Mouse (Mus musculus): ENCODE measurements around the gene Hpn. TPM values are rescaled to one million over a fixed set of nuclear protein-coding genes. Genes with fewer than 3 reads are reported as not detected.
A peak's percentile ranks its signal among the peaks of the same experiment; 100 is the strongest.

Hpn gene
- polyA plus RNA-seq, 1 experiment from 2014 or later = 3.1 TPM

- H3K4me1 ChIP-seq = peaks cover 56% of the 10 kb centered on the region
- peaks cover 21% of the 10 kb centered on the region for H3K36me3 ChIP-seq
- no peaks in the 10 kb centered on the region for H3K27me3 ChIP-seq (ENCODE audit: low read depth, poor library complexity, severe bottlenecking)
- DNase-seq (ENCODE audit: low spot score) = peak; percentile 89
- H3K27ac ChIP-seq = peak overlapping the region; percentile 99
- WGBS = under 1% methylated on average over 63 of the region's 63 CpGs
- peak overlapping the region; percentile 94 for H3K4me3 ChIP-seq
- H3K9me3 ChIP-seq (replicated peaks) = no peaks in the 10 kb centered on the region
These were observed 35.6 kb upstream of the Hpn start for GRCm38 (mm10) chr7:31150566-31151300.

GRCm38 (mm10) chr7:31149751-31150565 is 34.9 kb upstream of the Hpn start:
- 6% methylated on average over 20 of the region's 20 CpGs for WGBS
- Histone ChIP-seq H3K27ac (peak overlapping the region; percentile 99), H3K36me3 (peaks cover 29% of the 10 kb centered on the region), H3K27me3 (ENCODE audit: low read depth, poor library complexity, severe bottlenecking) (no peaks in the 10 kb centered on the region), H3K9me3 (replicated peaks) (no peaks in the 10 kb centered on the region), H3K4me1 (peaks cover 49% of the 10 kb centered on the region), H3K4me3 (peak overlapping the region; percentile 94)
- DNase-seq (ENCODE audit: low spot score) = no peak

DNA sequence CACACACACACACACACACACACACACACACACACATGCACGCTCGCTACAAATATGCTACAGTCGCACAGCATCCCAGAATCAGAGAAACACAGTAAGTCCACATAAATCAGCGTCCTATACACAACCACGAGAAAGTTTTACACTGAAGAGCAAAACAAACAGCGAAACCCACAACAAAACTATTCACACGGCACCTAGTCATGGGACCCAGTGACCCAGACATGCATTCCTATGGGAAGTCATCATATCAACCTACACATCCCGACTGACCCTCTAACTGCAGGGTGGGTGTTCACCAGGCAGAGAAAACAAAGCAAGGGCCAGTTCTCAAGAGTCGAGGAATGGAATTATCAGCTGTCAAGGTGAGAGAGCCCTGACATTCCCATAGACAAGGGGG is 34.2 kb upstream of the Hpn start:
- Histone ChIP-seq H3K9me3 (replicated peaks) (no peaks in the 10 kb centered on the region), H3K27ac (peak overlapping the region; percentile 99), H3K27me3 (ENCODE audit: low read depth, poor library complexity, severe bottlenecking) (no peaks in the 10 kb centered on the region), H3K36me3 (peaks cover 34% of the 10 kb centered on the region), H3K4me1 (peaks cover 45% of the 10 kb centered on the region), H3K4me3 (peak overlapping the region; percentile 94)
- WGBS = 48% methylated on average over 9 of the region's 9 CpGs
- no peak for DNase-seq (ENCODE audit: low spot score)

GRCm38 (mm10) chr7:31148756-31149155 is 33.7 kb upstream of the Hpn start:
- Histone ChIP-seq H3K36me3 (peaks cover 39% of the 10 kb centered on the region), H3K27me3 (ENCODE audit: low read depth, poor library complexity, severe bottlenecking) (no peaks in the 10 kb centered on the region), H3K4me1 (peaks cover 45% of the 10 kb centered on the region), H3K9me3 (replicated peaks) (no peaks in the 10 kb centered on the region), H3K27ac (peak overlapping the region; percentile 99), H3K4me3 (peak overlapping the region; percentile 94)
- DNase-seq (ENCODE audit: low spot score) = peak; percentile 58
- 5% methylated on average over 9 of the region's 9 CpGs for WGBS

- DNase-seq (ENCODE audit: low spot score) = no peak
- Histone ChIP-seq H3K9me3 (replicated peaks) (no peaks in the 10 kb centered on the region), H3K4me3 (peak overlapping the region; percentile 94), H3K4me1 (peaks cover 45% of the 10 kb centered on the region), H3K27ac (peak overlapping the region; percentile 99), H3K27me3 (ENCODE audit: low read depth, poor library complexity, severe bottlenecking) (no peaks in the 10 kb centered on the region), H3K36me3 (peaks cover 46% of the 10 kb centered on the region)
- WGBS = 86% methylated on average over 3 of the region's 3 CpGs
These were observed 33.0 kb upstream of the Hpn start for GRCm38 (mm10) chr7:31148086-31148485.

GRCm38 (mm10) chr7:31145596-31146160 is 30.6 kb upstream of the Hpn start:
- WGBS = 31% methylated on average over 12 of the region's 12 CpGs
- no peak for DNase-seq (ENCODE audit: low spot score)
- Histone ChIP-seq H3K9me3 (replicated peaks) (no peaks in the 10 kb centered on the region), H3K36me3 (peaks cover 70% of the 10 kb centered on the region), H3K4me1 (peaks cover 31% of the 10 kb centered on the region), H3K4me3 (no peak overlapping the region), H3K27me3 (ENCODE audit: low read depth, poor library complexity, severe bottlenecking) (no peaks in the 10 kb centered on the region), H3K27ac (no peak overlapping the region)

DNA sequence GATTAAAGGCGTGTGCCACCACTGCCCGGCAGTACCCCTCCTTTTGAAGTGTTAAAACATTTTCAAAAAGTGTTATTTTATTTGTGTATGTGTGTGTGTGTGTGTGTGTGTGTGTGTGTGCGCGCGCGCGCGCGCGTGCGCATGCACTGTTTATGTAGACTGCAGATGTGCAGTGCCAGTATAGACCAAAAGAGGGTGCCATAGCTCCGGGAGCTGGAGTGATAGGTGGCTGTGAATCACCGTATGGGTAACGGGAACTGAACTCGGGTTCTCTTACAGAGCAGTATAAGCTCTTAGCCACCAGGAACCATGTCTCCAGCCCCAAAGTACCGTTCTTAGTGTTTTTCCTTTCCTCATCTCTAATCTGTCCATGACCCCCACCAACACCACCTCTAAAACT is 29.8 kb upstream of the Hpn start:
- DNase-seq (ENCODE audit: low spot score) = no peak
- Histone ChIP-seq H3K9me3 (replicated peaks) (no peaks in the 10 kb centered on the region), H3K4me1 (peaks cover 29% of the 10 kb centered on the region), H3K27ac (no peak overlapping the region), H3K36me3 (peaks cover 78% of the 10 kb centered on the region), H3K4me3 (no peak overlapping the region), H3K27me3 (ENCODE audit: low read depth, poor library complexity, severe bottlenecking) (no peaks in the 10 kb centered on the region)
- WGBS = 96% methylated on average over 16 of the region's 16 CpGs

DNA sequence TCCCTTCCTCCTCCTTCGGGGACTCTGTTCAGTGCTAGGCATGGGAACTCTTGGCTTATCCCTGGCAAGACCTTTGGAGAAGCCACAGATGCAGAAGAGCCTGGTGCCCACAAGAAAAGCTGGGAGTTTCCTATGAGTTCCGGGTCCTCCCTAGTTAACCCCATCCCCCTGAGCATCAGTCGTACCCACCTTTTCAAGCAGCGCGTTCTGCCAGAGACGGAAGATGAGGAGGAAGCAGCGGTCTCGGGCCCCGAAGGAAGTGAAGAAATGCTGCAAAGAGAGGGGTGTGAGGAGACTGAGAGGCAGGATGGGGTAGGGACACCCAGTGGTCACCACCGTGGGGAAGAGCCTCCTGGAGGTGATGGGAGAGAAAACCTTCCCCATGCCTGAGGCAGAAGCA is 25.9 kb upstream of the Hpn start:
- H3K27ac ChIP-seq = no peak overlapping the region
- H3K27me3 ChIP-seq (ENCODE audit: low read depth, poor library complexity, severe bottlenecking) = no peaks in the 10 kb centered on the region
- no peaks in the 10 kb centered on the region for H3K9me3 ChIP-seq (replicated peaks)
- no peak for DNase-seq (ENCODE audit: low spot score)
- H3K36me3 ChIP-seq = peaks cover 98% of the 10 kb centered on the region
- H3K4me3 ChIP-seq = no peak overlapping the region
- WGBS = 94% methylated on average over 10 of the region's 10 CpGs
- no peaks in the 10 kb centered on the region for H3K4me1 ChIP-seq

- no peaks in the 10 kb centered on the region for H3K9me3 ChIP-seq (replicated peaks)
- no peaks in the 10 kb centered on the region for H3K4me1 ChIP-seq
- peaks cover 98% of the 10 kb centered on the region for H3K36me3 ChIP-seq
- H3K27me3 ChIP-seq (ENCODE audit: low read depth, poor library complexity, severe bottlenecking) = no peaks in the 10 kb centered on the region
- no peak overlapping the region for H3K4me3 ChIP-seq
- no peak overlapping the region for H3K27ac ChIP-seq
- WGBS = 90% methylated on average over 4 of the region's 4 CpGs
- DNase-seq (ENCODE audit: low spot score) = no peak
These were observed 25.2 kb upstream of the Hpn start for GRCm38 (mm10) chr7:31140302-31140701.

DNA sequence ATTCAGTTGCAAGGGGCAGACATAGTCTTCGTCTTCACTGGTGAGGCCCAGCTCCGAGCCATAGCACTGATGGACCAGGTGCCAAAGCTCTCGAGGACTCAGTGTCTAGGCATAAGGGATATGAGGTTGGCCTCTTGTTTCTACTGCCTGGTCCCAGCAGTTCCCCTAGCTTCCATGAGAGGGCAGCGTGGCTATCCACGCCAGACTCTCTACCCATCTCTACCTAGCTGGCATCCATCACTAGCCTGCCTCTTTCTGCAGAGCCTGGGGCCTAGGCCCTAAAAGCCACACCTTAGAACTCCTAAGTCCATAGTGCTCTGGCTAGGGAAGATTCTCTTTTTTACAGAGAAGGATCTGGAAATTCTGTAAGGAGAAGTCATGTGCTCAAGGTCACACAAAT is 24.7 kb upstream of the Hpn start:
- no peaks in the 10 kb centered on the region for H3K27me3 ChIP-seq (ENCODE audit: low read depth, poor library complexity, severe bottlenecking)
- H3K9me3 ChIP-seq (replicated peaks) = no peaks in the 10 kb centered on the region
- H3K36me3 ChIP-seq = peaks cover 98% of the 10 kb centered on the region
- WGBS = 68% methylated on average over 5 of the region's 5 CpGs
- peak; percentile 57 for DNase-seq (ENCODE audit: low spot score)
- no peak overlapping the region for H3K4me3 ChIP-seq
- H3K27ac ChIP-seq = no peak overlapping the region
- H3K4me1 ChIP-seq = no peaks in the 10 kb centered on the region

GRCm38 (mm10) chr7:31135717-31136116 is 20.6 kb upstream of the Hpn start:
- H3K36me3 ChIP-seq = peaks cover 100% of the 10 kb centered on the region
- no peaks in the 10 kb centered on the region for H3K27me3 ChIP-seq (ENCODE audit: low read depth, poor library complexity, severe bottlenecking)
- no peak for DNase-seq (ENCODE audit: low spot score)
- no peaks in the 10 kb centered on the region for H3K9me3 ChIP-seq (replicated peaks)
- no peak overlapping the region for H3K27ac ChIP-seq
- no peak overlapping the region for H3K4me3 ChIP-seq
- 96% methylated on average over 10 of the region's 10 CpGs for WGBS
- no peaks in the 10 kb centered on the region for H3K4me1 ChIP-seq

GRCm38 (mm10) chr7:31131866-31132265 is 16.8 kb upstream of the Hpn start:
- H3K9me3 ChIP-seq (replicated peaks) = no peaks in the 10 kb centered on the region
- 95% methylated on average over 4 of the region's 4 CpGs for WGBS
- DNase-seq (ENCODE audit: low spot score) = no peak
- H3K27ac ChIP-seq = no peak overlapping the region
- H3K27me3 ChIP-seq (ENCODE audit: low read depth, poor library complexity, severe bottlenecking) = peaks cover 28% of the 10 kb centered on the region
- peaks cover 14% of the 10 kb centered on the region for H3K4me1 ChIP-seq
- H3K36me3 ChIP-seq = peaks cover 89% of the 10 kb centered on the region
- no peak overlapping the region for H3K4me3 ChIP-seq

DNA sequence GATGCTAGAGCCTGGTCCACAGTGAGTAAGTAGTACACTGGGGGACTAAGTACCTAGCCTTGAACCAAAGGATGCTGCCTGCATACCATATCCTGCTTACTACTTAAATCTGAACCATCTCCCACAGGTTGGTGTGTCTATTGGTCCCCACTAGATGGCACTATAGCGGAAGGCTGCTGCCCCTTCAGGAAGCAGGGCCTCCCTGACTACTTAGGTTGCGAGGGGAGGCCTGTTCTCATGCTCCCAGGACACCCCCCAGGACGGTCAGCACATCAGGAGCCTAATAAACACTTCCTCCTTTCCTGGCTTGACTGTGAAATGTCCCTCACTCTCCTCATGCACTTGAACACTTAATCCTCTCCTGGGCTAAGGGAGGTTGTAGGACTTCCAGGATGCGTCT is 15.8 kb upstream of the Hpn start:
- Histone ChIP-seq H3K4me1 (peaks cover 23% of the 10 kb centered on the region), H3K27ac (no peak overlapping the region), H3K9me3 (replicated peaks) (no peaks in the 10 kb centered on the region), H3K4me3 (no peak overlapping the region), H3K36me3 (peaks cover 79% of the 10 kb centered on the region), H3K27me3 (ENCODE audit: low read depth, poor library complexity, severe bottlenecking) (peaks cover 38% of the 10 kb centered on the region)
- 43% methylated on average over 4 of the region's 4 CpGs for WGBS
- DNase-seq (ENCODE audit: low spot score) = peak; percentile 54

Measured in limb, embryonic 10.5 days (tissue).